Mouse (Mus musculus): Measurements from ENCODE around the gene Pgpep1l. TPM values are rescaled to one million over a fixed set of nuclear protein-coding genes. Genes with fewer than 3 reads are reported as not detected.

The Pgpep1l gene
- not detected for polyA plus RNA-seq (2012; fragmentation: generic; extraction: Trizol)
- long read RNA-seq, experiment 1: 0 reads
- long read RNA-seq, experiment 2: 0 reads

DNA sequence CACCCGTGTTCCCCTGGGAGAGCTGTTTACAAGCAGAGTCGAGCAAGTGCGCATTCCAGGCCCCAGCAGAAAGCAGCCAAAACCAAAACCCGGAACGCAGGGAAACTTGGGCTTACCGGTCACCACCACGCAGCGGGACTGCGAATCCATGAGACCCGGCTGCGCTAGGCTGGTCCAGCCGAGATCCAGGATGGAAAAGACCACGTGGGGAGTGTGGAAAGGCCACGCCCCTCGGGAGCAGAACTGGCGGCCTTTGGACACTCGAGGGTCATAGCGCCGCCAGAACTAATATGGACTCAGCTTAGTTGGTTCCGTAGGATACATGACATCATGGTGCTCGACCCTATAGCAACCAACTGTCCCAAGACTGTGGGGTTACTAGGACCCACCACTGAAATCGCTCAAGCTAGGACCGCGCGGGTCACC lies at the start of gene Pgpep1l:
TSS of gene Pgpep1l (minus strand) at position 206 of the 426 bp plus-strand sequence.
- Histone ChIP-seq H3K79me3 (ENCODE audit: low read depth) (no peaks in the 10 kb centered on the region), H3K36me3 (ENCODE audit: control insufficient read depth, insufficient read depth) (no peaks in the 10 kb centered on the region), H3K27me3 (ENCODE audit: control insufficient read depth, insufficient read depth, insufficient read length) (no peaks in the 10 kb centered on the region), H3ac (ENCODE audit: control insufficient read depth, insufficient read length, low read depth) (no peak within 1 kb of the TSS), H3K4me3 (ENCODE audit: insufficient read depth, poor library complexity, severe bottlenecking) (no peak within 1 kb of the TSS), H3K79me2 (ENCODE audit: control insufficient read depth, insufficient read depth) (no peaks in the 10 kb centered on the region)
- no peak for TF ChIP-seq MYOG (IDR thresholded peaks at IDR 0.05; ENCODE audit: control insufficient read depth, extremely low read depth, insufficient read length)
- no peak for TF ChIP-seq MYOD1 (IDR thresholded peaks at IDR 0.05; ENCODE audit: control insufficient read depth, insufficient read length, low read depth)

DNA sequence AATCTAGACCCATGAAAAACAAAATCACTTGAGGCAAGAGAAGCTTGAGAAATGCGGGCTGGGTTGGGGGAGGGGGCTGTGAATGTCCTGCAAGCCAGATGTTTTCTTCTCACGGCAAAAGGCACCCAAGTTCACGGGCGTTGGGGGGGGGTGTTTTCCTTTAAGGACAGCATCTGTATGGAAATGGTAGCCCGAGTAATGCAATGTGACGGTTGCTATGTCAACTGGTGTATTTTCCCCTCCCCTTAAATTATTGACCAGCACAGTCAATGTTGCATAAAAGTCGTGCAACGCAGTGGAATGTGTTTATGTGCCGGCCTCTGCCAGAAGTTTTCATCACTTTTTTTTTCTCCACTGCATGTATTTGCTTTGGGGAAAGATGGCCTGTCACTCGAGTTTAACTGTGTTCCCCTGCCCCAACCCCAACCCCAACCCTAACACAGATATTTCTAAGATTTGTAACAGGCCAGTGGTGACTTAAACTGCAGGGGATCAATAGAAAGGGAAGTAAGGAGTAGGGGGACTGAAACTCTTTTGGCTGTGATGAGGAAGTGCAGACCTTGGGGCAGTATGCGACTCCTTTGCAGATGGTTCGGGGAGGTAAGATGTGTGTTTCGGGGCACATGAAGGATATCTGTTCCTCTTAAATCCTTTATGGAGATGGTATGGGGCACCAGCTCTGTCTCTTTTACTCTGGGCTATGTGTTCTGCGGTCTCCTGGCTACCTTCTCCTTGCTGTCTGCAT lies 49.2 kb upstream of the Pgpep1l start:
- H3K79me3 ChIP-seq (ENCODE audit: low read depth): no peaks in the 10 kb centered on the region
- H3K27me3 ChIP-seq (ENCODE audit: control insufficient read depth, insufficient read depth, insufficient read length): no peaks in the 10 kb centered on the region
- H3K79me2 ChIP-seq (ENCODE audit: control insufficient read depth, insufficient read depth): no peaks in the 10 kb centered on the region
- no peaks in the 10 kb centered on the region for H3K36me3 ChIP-seq (ENCODE audit: control insufficient read depth, insufficient read depth)
- H3ac ChIP-seq (ENCODE audit: control insufficient read depth, insufficient read length, low read depth): no peak overlapping the region
- TF ChIP-seq MAX (IDR thresholded peaks at IDR 0.05) (no peak), CEBPB (IDR thresholded peaks at IDR 0.05; ENCODE audit: low read depth) (no peak), MYOG (IDR thresholded peaks at IDR 0.05; ENCODE audit: control insufficient read depth, extremely low read depth, insufficient read length) (no peak), USF1 (IDR thresholded peaks at IDR 0.05; ENCODE audit: low read depth) (no peak), CTCF (IDR thresholded peaks at IDR 0.05; ENCODE audit: control insufficient read depth, insufficient read depth, insufficient read length) (no peak)
- H3K4me3 ChIP-seq (ENCODE audit: insufficient read depth, poor library complexity, severe bottlenecking): no peak overlapping the region

DNA sequence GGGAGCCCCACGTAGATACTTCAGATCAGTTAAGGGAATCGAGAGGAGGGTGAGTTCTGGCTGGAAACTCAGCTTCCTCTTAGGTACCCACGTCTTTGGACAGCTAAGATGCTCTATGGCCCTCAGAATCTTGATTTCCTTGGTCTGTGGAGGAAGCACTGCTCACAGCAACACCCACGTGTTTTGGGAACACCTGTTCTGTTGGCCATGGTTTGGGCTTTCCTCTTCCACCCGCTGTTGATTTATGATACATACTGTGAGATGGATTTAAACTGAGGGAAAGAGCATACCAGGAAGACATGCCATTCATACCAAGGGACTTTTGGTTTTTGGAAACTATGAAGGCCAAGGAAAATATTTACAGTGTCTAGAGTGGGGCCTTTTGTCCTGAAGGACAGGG lies 48.4 kb upstream of the Pgpep1l start:
- Histone ChIP-seq H3K27me3 (ENCODE audit: control insufficient read depth, insufficient read depth, insufficient read length) (no peaks in the 10 kb centered on the region), H3K4me3 (ENCODE audit: insufficient read depth, poor library complexity, severe bottlenecking) (no peak overlapping the region), H3ac (ENCODE audit: control insufficient read depth, insufficient read length, low read depth) (no peak overlapping the region), H3K79me3 (ENCODE audit: low read depth) (no peaks in the 10 kb centered on the region), H3K79me2 (ENCODE audit: control insufficient read depth, insufficient read depth) (no peaks in the 10 kb centered on the region), H3K36me3 (ENCODE audit: control insufficient read depth, insufficient read depth) (no peaks in the 10 kb centered on the region)
- TF ChIP-seq MYOD1 (IDR thresholded peaks at IDR 0.05; ENCODE audit: control insufficient read depth, insufficient read length, low read depth) (peak; percentile 37), FOSL1 (IDR thresholded peaks at IDR 0.05; ENCODE audit: insufficient read depth, low read length, poor library complexity, severe bottlenecking) (no peak)

DNA sequence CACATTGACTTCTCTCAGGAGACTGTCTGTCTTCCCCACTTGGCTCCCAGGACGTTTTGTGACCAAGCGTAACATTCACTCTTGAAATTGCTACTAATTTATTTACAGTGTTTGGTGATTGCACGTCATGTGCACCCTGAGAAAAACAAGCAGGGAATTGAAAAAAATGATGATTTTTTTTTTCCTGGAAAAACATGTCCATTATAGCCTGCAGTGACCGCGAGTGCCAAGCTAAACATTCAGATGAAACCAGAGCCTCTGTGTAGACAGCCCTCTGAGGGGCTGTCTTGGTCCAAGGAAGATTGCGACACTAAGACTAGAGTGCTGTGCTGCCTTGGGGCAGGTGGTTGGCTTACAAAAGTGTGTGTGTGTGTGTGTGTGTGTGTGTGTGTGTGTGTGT lies 47.4 kb upstream of the Pgpep1l start:
- TF ChIP-seq CEBPB (IDR thresholded peaks at IDR 0.05; ENCODE audit: low read depth) (peak; percentile 64), MAX (IDR thresholded peaks at IDR 0.05) (no peak), FOSL1 (IDR thresholded peaks at IDR 0.05; ENCODE audit: insufficient read depth, low read length, poor library complexity, severe bottlenecking) (no peak), USF1 (IDR thresholded peaks at IDR 0.05; ENCODE audit: low read depth) (no peak), MYOD1 (IDR thresholded peaks at IDR 0.05; ENCODE audit: control insufficient read depth, insufficient read length, low read depth) (no peak), MYOG (IDR thresholded peaks at IDR 0.05; ENCODE audit: control insufficient read depth, extremely low read depth, insufficient read length) (no peak), CTCF (IDR thresholded peaks at IDR 0.05; ENCODE audit: control insufficient read depth, insufficient read depth, insufficient read length) (no peak)
- Histone ChIP-seq H3K27me3 (ENCODE audit: control insufficient read depth, insufficient read depth, insufficient read length) (no peaks in the 10 kb centered on the region), H3K79me3 (ENCODE audit: low read depth) (no peaks in the 10 kb centered on the region), H3ac (ENCODE audit: control insufficient read depth, insufficient read length, low read depth) (no peak overlapping the region), H3K79me2 (ENCODE audit: control insufficient read depth, insufficient read depth) (no peaks in the 10 kb centered on the region), H3K4me3 (ENCODE audit: insufficient read depth, poor library complexity, severe bottlenecking) (no peak overlapping the region), H3K36me3 (ENCODE audit: control insufficient read depth, insufficient read depth) (no peaks in the 10 kb centered on the region)

DNA sequence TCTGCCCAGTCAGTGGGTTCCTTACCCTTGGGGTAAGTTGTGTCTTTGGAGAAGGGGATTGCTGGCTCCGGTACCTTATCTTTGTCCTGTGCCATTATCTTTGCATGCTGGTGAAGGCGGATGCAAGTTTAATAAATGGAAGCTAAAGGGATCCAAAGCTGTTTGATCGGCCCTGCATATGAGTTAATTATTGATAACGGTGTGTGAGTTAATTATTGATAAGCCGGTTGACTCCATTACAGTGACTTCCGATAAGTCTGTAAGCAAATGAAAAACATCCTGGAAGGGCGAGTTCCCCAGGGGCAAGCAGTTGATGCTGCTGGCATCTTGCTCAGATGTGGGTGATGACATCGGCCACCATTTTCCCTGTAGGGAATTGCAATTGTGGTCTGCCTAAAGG lies 42.7 kb upstream of the Pgpep1l start:
- TF ChIP-seq USF1 (IDR thresholded peaks at IDR 0.05; ENCODE audit: low read depth): no peak
- TF ChIP-seq FOSL1 (IDR thresholded peaks at IDR 0.05; ENCODE audit: insufficient read depth, low read length, poor library complexity, severe bottlenecking): no peak
- TF ChIP-seq MYOG (IDR thresholded peaks at IDR 0.05; ENCODE audit: control insufficient read depth, extremely low read depth, insufficient read length): no peak
- no peak for TF ChIP-seq MYOD1 (IDR thresholded peaks at IDR 0.05; ENCODE audit: control insufficient read depth, insufficient read length, low read depth)
- no peak for TF ChIP-seq CTCF (IDR thresholded peaks at IDR 0.05; ENCODE audit: control insufficient read depth, insufficient read depth, insufficient read length)
- no peak for TF ChIP-seq CEBPB (IDR thresholded peaks at IDR 0.05; ENCODE audit: low read depth)
- no peak for TF ChIP-seq MAX (IDR thresholded peaks at IDR 0.05)
- Histone ChIP-seq H3K4me3 (ENCODE audit: insufficient read depth, poor library complexity, severe bottlenecking) (no peak overlapping the region), H3K79me3 (ENCODE audit: low read depth) (no peaks in the 10 kb centered on the region), H3K36me3 (ENCODE audit: control insufficient read depth, insufficient read depth) (no peaks in the 10 kb centered on the region), H3K79me2 (ENCODE audit: control insufficient read depth, insufficient read depth) (no peaks in the 10 kb centered on the region), H3ac (ENCODE audit: control insufficient read depth, insufficient read length, low read depth) (no peak overlapping the region), H3K27me3 (ENCODE audit: control insufficient read depth, insufficient read depth, insufficient read length) (no peaks in the 10 kb centered on the region)
